Mouse (Mus musculus) urinary bladder, postnatal 4 days (tissue): ENCODE measurements around the gene Ints12.

Experiments used
- DNase-seq, 2 experiments: peaks; one replicate each; pipeline ENCODE4 v3.0.0; 2021 to 2022; ENCODE audit warnings: low spot score in 2 of 2

The Ints12 gene

DNA sequence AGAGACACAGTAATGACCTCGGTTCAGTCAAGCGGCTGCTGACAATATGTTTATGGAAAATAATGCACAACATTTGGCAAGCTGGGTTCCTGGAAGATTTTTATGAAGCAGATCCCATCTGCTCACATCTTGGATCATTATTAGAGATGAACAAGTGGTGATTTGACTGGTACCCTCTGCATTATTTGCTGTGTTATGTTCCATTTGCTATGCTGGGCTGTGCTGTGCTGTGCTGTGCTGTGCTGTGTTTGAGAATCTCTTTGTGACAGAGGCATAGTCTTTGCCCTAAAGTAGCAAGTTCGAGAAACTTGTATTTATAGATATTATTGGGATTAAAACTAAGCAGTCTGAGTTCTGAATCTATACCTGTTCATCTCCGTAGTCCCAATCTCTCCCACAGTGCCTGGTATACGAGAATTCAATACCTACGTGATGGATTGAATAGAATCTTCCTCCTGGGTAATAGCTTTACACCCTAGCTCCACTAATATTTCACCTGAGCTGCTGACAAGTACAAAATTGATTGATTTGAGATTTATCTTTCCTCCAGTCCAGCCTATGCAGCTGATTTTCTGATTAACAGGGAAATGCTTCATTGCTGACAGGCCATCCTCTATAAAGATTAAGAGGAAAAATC lies 53.0 kb downstream of the Ints12 start:
- no peak for DNase-seq

DNA sequence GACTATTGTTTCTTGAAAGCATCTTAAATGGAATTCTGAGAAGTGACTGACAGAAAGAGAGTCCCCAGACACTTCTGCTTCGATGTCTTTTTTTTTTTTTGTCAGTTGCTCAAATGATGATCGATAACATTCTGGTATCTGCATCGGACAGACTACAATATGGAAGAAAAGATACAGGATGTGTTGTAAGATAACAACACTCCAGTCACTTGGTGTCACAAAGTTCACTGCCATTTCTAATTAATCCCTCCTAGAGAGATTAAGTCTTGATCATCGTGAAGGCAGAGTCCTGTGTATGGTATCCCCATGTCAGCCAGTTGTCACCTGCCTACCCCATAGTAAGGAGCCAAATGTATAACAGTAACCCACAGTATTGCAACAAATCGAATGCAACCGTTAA lies 60.0 kb downstream of the Ints12 start:
- no peak for DNase-seq

- DNase-seq = no peak
These were observed 61.2 kb downstream of the Ints12 start for GRCm38 (mm10) chr3:133152831-133153230.

DNA sequence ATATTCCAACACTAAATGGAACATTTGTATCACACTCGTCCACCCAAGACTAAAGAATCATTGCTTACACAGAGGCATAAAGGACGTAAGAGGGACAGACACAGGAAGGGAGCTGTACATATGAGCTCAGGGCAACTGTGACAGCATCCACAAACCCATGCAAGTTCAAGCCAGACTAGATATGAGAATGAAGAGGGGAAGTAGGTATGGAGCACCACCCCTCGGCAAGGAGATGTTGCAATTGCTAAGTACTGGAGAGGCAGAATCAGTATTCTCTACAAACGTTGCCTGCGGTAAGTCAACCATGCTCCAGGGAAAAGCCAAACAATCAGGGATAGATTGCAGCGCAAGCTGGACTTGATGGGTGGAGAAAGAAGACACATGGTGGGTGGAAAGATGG lies 62.0 kb downstream of the Ints12 start:
- DNase-seq = no peak

- DNase-seq = no peak
These were observed 63.0 kb downstream of the Ints12 start for GRCm38 (mm10) chr3:133154683-133155082.

GRCm38 (mm10) chr3:133158260-133158659 lies 66.6 kb downstream of the Ints12 start:
- DNase-seq = no peak
